Mouse (Mus musculus): Measurements from ENCODE around the gene Icam2.

DNA sequence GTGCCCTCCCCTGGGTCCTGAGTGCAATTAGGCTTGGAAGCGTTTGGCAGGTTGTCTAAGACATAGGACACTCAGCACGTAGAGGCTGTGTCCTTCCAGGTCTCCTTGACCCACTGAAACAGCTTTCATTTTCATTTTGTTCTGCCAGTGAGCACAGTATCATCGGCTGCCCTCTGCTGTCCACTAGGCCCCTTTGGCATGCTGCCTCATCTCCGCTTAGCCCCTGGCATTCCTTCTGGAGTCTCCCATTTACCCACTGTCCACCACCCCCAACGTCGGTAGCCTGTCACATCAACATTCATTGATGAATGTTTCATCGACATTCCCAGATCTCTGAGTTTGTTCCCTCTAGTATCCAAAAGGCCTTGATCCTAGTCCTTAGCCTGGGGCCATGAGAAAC lies 6.0 kb downstream of the Icam2 start:
- TF ChIP-seq CTCF (IDR thresholded peaks at IDR 0.05; ENCODE audit: low read depth, low read length) = no peak
- TF ChIP-seq GATA1 (IDR thresholded peaks at IDR 0.05; ENCODE audit: borderline replicate concordance, low read length) = no peak
- no peak for TF ChIP-seq GATA2 (IDR thresholded peaks at IDR 0.05; ENCODE audit: borderline replicate concordance, low read depth, low read length)
- no peak for TF ChIP-seq POLR2AphosphoS5 (IDR thresholded peaks at IDR 0.05; ENCODE audit: insufficient replicate concordance, low read depth, low read length)
- no peak for TF ChIP-seq TAL1 (conservative IDR thresholded peaks at IDR 0.05; ENCODE audit: low read depth, low read length)

All from G1E (cell line).